Mouse (Mus musculus): Measurements from ENCODE around the gene H2-Oa. TPM values are rescaled to one million over a fixed set of nuclear protein-coding genes. Genes with fewer than 3 reads are reported as not detected.
A peak's percentile ranks its signal among the peaks of the same experiment; 100 is the strongest.

The H2-Oa gene
- polyA plus RNA-seq, 1 experiment from 2014 or later = 0.37 TPM

GRCm38 (mm10) chr17:34118113-34118872 lies 26.2 kb downstream of the H2-Oa start:
- Histone ChIP-seq H3K27me3 (replicated peaks) (no peaks in the 10 kb centered on the region), H3K4me1 (peaks cover 58% of the 10 kb centered on the region), H3K27ac (peak overlapping the region; percentile 99), H3K4me2 (peak overlapping the region; percentile 95), H3K4me3 (peak overlapping the region; percentile 100), H3K9me3 (replicated peaks) (no peaks in the 10 kb centered on the region), H3K9ac (peak overlapping the region; percentile 99), H3K36me3 (peaks cover 58% of the 10 kb centered on the region)
- under 1% methylated on average over 67 of the region's 67 CpGs for WGBS (ENCODE audit: insufficient replicate concordance)
- no peak for ATAC-seq

- Histone ChIP-seq H3K9ac (peak overlapping the region; percentile 99), H3K27me3 (replicated peaks) (no peaks in the 10 kb centered on the region), H3K27ac (peak overlapping the region; percentile 99), H3K9me3 (replicated peaks) (no peaks in the 10 kb centered on the region), H3K4me1 (peaks cover 64% of the 10 kb centered on the region), H3K36me3 (peaks cover 52% of the 10 kb centered on the region), H3K4me3 (peak overlapping the region; percentile 100), H3K4me2 (peak overlapping the region; percentile 95)
- under 1% methylated on average over 38 of the region's 38 CpGs for WGBS (ENCODE audit: insufficient replicate concordance)
- peak; percentile 39 for ATAC-seq
These were observed 26.7 kb downstream of the H2-Oa start for GRCm38 (mm10) chr17:34118873-34119248.

GRCm38 (mm10) chr17:34119249-34120179 lies 27.4 kb downstream of the H2-Oa start, which contains the start of gene H2-DMa:
Gene H2-DMa (plus strand): TSS chr17:34119541.
- WGBS (ENCODE audit: insufficient replicate concordance) = under 1% methylated on average over 96 of the region's 96 CpGs
- H3K27me3 ChIP-seq (replicated peaks) = no peaks in the 10 kb centered on the region
- H3K9ac ChIP-seq = peak within 1 kb of the TSS; percentile 99
- H3K4me1 ChIP-seq = peaks cover 66% of the 10 kb centered on the region
- peak within 1 kb of the TSS; percentile 99 for H3K27ac ChIP-seq
- no peaks in the 10 kb centered on the region for H3K9me3 ChIP-seq (replicated peaks)
- peak within 1 kb of the TSS; percentile 100 for H3K4me3 ChIP-seq
- peak within 1 kb of the TSS; percentile 95 for H3K4me2 ChIP-seq
- H3K36me3 ChIP-seq = peaks cover 46% of the 10 kb centered on the region
- peak; percentile 77 for ATAC-seq

GRCm38 (mm10) chr17:34120180-34120723 lies 28.1 kb downstream of the H2-Oa start:
- Histone ChIP-seq H3K36me3 (peaks cover 38% of the 10 kb centered on the region), H3K9me3 (replicated peaks) (no peaks in the 10 kb centered on the region), H3K4me1 (peaks cover 66% of the 10 kb centered on the region), H3K27me3 (replicated peaks) (no peaks in the 10 kb centered on the region), H3K4me2 (peak overlapping the region; percentile 95), H3K27ac (peak overlapping the region; percentile 99), H3K4me3 (peak overlapping the region; percentile 100), H3K9ac (peak overlapping the region; percentile 95)
- under 1% methylated on average over 32 of the region's 42 CpGs for WGBS (ENCODE audit: insufficient replicate concordance)
- ATAC-seq = no peak

DNA sequence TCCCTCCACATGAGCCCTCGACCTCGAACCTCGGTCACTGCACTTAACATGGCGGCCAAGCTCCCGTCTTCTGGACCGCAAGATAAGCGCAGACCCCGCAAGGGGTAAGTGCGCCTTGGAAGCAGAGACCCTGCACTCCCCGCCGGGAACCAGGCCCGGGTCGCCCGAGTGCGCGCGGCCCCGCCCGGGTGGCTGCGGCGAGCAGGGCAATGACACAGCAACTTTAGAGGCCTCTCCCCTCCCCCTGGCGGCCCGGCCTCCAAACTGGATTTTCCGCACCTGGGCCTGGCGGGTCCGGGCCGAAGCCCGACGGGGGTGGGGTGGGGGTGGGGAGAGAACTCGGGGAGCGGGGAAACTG lies 28.7 kb downstream of the H2-Oa start:
- peaks cover 64% of the 10 kb centered on the region for H3K4me1 ChIP-seq
- no peaks in the 10 kb centered on the region for H3K27me3 ChIP-seq (replicated peaks)
- peak overlapping the region; percentile 95 for H3K4me2 ChIP-seq
- H3K9ac ChIP-seq = peak overlapping the region; percentile 95
- peaks cover 33% of the 10 kb centered on the region for H3K36me3 ChIP-seq
- ATAC-seq = peak; percentile 33
- peak overlapping the region; percentile 100 for H3K4me3 ChIP-seq
- H3K27ac ChIP-seq = peak overlapping the region; percentile 99
- 2% methylated on average over 31 of the region's 31 CpGs for WGBS (ENCODE audit: insufficient replicate concordance)
- no peaks in the 10 kb centered on the region for H3K9me3 ChIP-seq (replicated peaks)

- WGBS (ENCODE audit: insufficient replicate concordance) = under 1% methylated on average over 34 of the region's 35 CpGs
- peak overlapping the region; percentile 99 for H3K27ac ChIP-seq
- peaks cover 28% of the 10 kb centered on the region for H3K36me3 ChIP-seq
- peak overlapping the region; percentile 95 for H3K4me2 ChIP-seq
- H3K9ac ChIP-seq = peak overlapping the region; percentile 95
- H3K4me3 ChIP-seq = peak overlapping the region; percentile 100
- H3K9me3 ChIP-seq (replicated peaks) = no peaks in the 10 kb centered on the region
- H3K27me3 ChIP-seq (replicated peaks) = no peaks in the 10 kb centered on the region
- 0 out of 2 replicates have a peak, but pooled peaks have one; percentile 4 for ATAC-seq
- peaks cover 64% of the 10 kb centered on the region for H3K4me1 ChIP-seq
These were observed 29.2 kb downstream of the H2-Oa start for GRCm38 (mm10) chr17:34121172-34121878.

GRCm38 (mm10) chr17:34121879-34122187 lies 29.7 kb downstream of the H2-Oa start:
- ATAC-seq = no peak
- 3% methylated on average over 10 of the region's 10 CpGs for WGBS (ENCODE audit: insufficient replicate concordance)
- peaks cover 23% of the 10 kb centered on the region for H3K36me3 ChIP-seq
- H3K27me3 ChIP-seq (replicated peaks) = no peaks in the 10 kb centered on the region
- H3K9me3 ChIP-seq (replicated peaks) = no peaks in the 10 kb centered on the region
- H3K4me3 ChIP-seq = peak overlapping the region; percentile 100
- peak overlapping the region; percentile 99 for H3K27ac ChIP-seq
- H3K9ac ChIP-seq = peak overlapping the region; percentile 95
- peaks cover 64% of the 10 kb centered on the region for H3K4me1 ChIP-seq
- peak overlapping the region; percentile 95 for H3K4me2 ChIP-seq

- Histone ChIP-seq H3K4me3 (peak within 1 kb of the TSS; percentile 100), H3K9me3 (replicated peaks) (no peaks in the 10 kb centered on the region), H3K27ac (peak within 1 kb of the TSS; percentile 99), H3K36me3 (peaks cover 17% of the 10 kb centered on the region), H3K9ac (peak within 1 kb of the TSS; percentile 95), H3K4me1 (peaks cover 64% of the 10 kb centered on the region), H3K4me2 (peak within 1 kb of the TSS; percentile 95), H3K27me3 (replicated peaks) (no peaks in the 10 kb centered on the region)
- WGBS (ENCODE audit: insufficient replicate concordance) = under 1% methylated on average over 74 of the region's 75 CpGs
- peak; percentile 68 for ATAC-seq
These were observed 30.2 kb downstream of the H2-Oa start, which contains the start of gene Brd2 for GRCm38 (mm10) chr17:34122188-34122984. Gene Brd2 (minus strand): TSS chr17:34122634.

- WGBS (ENCODE audit: insufficient replicate concordance) = 4% methylated on average over 7 of the region's 7 CpGs
- no peaks in the 10 kb centered on the region for H3K9me3 ChIP-seq (replicated peaks)
- peak overlapping the region; percentile 100 for H3K4me3 ChIP-seq
- peaks cover 10% of the 10 kb centered on the region for H3K36me3 ChIP-seq
- peaks cover 2% of the 10 kb centered on the region; the same call in 1 of the 2 replicates for H3K27me3 ChIP-seq (replicated peaks)
- peak overlapping the region; percentile 95 for H3K4me2 ChIP-seq
- H3K27ac ChIP-seq = peak overlapping the region; percentile 99
- peak overlapping the region; percentile 95 for H3K9ac ChIP-seq
- ATAC-seq = no peak
- peaks cover 66% of the 10 kb centered on the region for H3K4me1 ChIP-seq
These were observed 31.0 kb downstream of the H2-Oa start for GRCm38 (mm10) chr17:34123111-34123510.

DNA sequence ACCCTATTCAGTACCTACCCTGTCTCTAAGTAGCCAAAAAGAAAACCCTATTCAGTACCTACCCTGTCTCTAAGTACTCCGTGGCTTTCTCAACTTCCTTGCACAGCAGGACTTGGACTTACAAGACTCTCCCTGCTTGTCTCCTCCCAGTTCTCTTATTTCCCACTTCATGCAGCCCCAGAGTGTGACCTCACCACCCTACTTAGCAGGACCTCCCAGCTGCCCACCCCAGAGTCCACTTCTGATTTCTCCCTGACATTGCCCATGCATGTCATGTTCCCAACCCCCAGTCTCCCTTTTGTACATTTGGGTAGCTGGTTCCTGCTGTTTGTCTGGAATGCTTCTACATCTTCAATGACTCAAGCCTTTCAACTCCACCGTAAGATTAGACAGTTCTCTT lies 31.4 kb downstream of the H2-Oa start:
- H3K4me1 ChIP-seq = peaks cover 70% of the 10 kb centered on the region
- peaks cover 6% of the 10 kb centered on the region for H3K36me3 ChIP-seq
- H3K27ac ChIP-seq = peak overlapping the region; percentile 99
- peak overlapping the region; percentile 95 for H3K9ac ChIP-seq
- H3K4me2 ChIP-seq = peak overlapping the region; percentile 95
- H3K4me3 ChIP-seq = peak overlapping the region; percentile 100
- ATAC-seq = no peak
- H3K27me3 ChIP-seq (replicated peaks) = peaks cover 6% of the 10 kb centered on the region
- no peaks in the 10 kb centered on the region for H3K9me3 ChIP-seq (replicated peaks)
- 23% methylated on average over 2 of the region's 2 CpGs for WGBS (ENCODE audit: insufficient replicate concordance)
